Mouse (Mus musculus): ENCODE measurements around the gene Zfp706. TPM values are rescaled to one million over a fixed set of nuclear protein-coding genes. Genes with fewer than 3 reads are reported as not detected.
A peak's percentile ranks its signal among the peaks of the same experiment; 100 is the strongest.

Zfp706 gene
- total RNA-seq, 1 experiment, result 65.1 TPM

GRCm38 (mm10) chr15:37026458-37026857 is 18.9 kb upstream of the Zfp706 start:
- H3K27ac ChIP-seq (ENCODE audit: insufficient read depth, low read depth, low read length, poor library complexity, severe bottlenecking), result no peak overlapping the region
- in situ Hi-C loops (cut with MboI; ENCODE audit: low sequenced_read_pairs in 2 of 2, unreplicated experiment in 2 of 2), result no loop called here
- H3K9ac ChIP-seq (ENCODE audit: insufficient read depth, low read depth, low read length, poor library complexity, severe bottlenecking), result no peak overlapping the region

GRCm38 (mm10) chr15:37020581-37021245 is 13.1 kb upstream of the Zfp706 start:
- peaks cover 1 to 2% of the 10 kb centered on the region in 2 experiments; a peak in 2 of 4 replicates for H3K4me1 ChIP-seq (ENCODE audit: control insufficient read depth in 2 of 2, insufficient read depth in 2 of 2, low read length in 2 of 2, poor library complexity in 1 of 2)
- H3K9ac ChIP-seq (ENCODE audit: insufficient read depth, low read depth, low read length, poor library complexity, severe bottlenecking), result no peak overlapping the region
- no peaks in the 10 kb centered on the region for H3K9me3 ChIP-seq (ENCODE audit: control insufficient read depth, insufficient read depth, low read depth, low read length)
- TF ChIP-seq ZC3H11A (IDR thresholded peaks at IDR 0.05; ENCODE audit: borderline replicate concordance, low read depth, low read length) (no peak), HCFC1 (IDR thresholded peaks at IDR 0.05; ENCODE audit: borderline replicate concordance, insufficient read depth, low read length) (no peak), CHD2 (IDR thresholded peaks at IDR 0.05; ENCODE audit: low read depth, low read length) (no peak), MAFK (IDR thresholded peaks at IDR 0.05; ENCODE audit: insufficient read depth, low read depth, low read length) (no peak), ZNF384 (IDR thresholded peaks at IDR 0.05; ENCODE audit: low read depth, low read length) (no peak)
- H3K4me3 ChIP-seq (ENCODE audit: insufficient read depth in 1 of 2, low read depth in 1 of 2, low read length in 2 of 2, poor library complexity in 1 of 2, severe bottlenecking in 1 of 2), result no peak overlapping the region
- no peaks in the 10 kb centered on the region for H3K36me3 ChIP-seq (ENCODE audit: control insufficient read depth, insufficient read depth, low read length, poor library complexity, severe bottlenecking)
- H3K27ac ChIP-seq (ENCODE audit: insufficient read depth, low read depth, low read length, poor library complexity, severe bottlenecking), result no peak overlapping the region
- no peak for DNase-seq (ENCODE audit: low read depth, low spot score)
- in situ Hi-C loops (cut with MboI; ENCODE audit: low sequenced_read_pairs in 2 of 2, unreplicated experiment in 2 of 2), result no loop called here

More at GRCm38 (mm10) chr15:37026458-37026857, 18.9 kb upstream of the Zfp706 start:
- DNase-seq (ENCODE audit: low read depth, low spot score), result no peak
- no peaks in the 10 kb centered on the region for H3K36me3 ChIP-seq (ENCODE audit: control insufficient read depth, insufficient read depth, low read length, poor library complexity, severe bottlenecking)
- 0 out of 4 replicates have a peak, but pooled peaks cover under 1 to 1% of the 10 kb centered on the region in 2 experiments for H3K4me1 ChIP-seq (ENCODE audit: control insufficient read depth in 2 of 2, insufficient read depth in 2 of 2, low read length in 2 of 2, poor library complexity in 1 of 2)
- H3K4me3 ChIP-seq (ENCODE audit: insufficient read depth in 1 of 2, low read depth in 1 of 2, low read length in 2 of 2, poor library complexity in 1 of 2, severe bottlenecking in 1 of 2), result no peak overlapping the region
- no peaks in the 10 kb centered on the region for H3K9me3 ChIP-seq (ENCODE audit: control insufficient read depth, insufficient read depth, low read depth, low read length)
- TF ChIP-seq MAFK (IDR thresholded peaks at IDR 0.05; ENCODE audit: insufficient read depth, low read depth, low read length), result no peak
- TF ChIP-seq HCFC1 (IDR thresholded peaks at IDR 0.05; ENCODE audit: borderline replicate concordance, insufficient read depth, low read length), result no peak
- TF ChIP-seq ZNF384 (IDR thresholded peaks at IDR 0.05; ENCODE audit: low read depth, low read length), result no peak
- TF ChIP-seq CHD2 (IDR thresholded peaks at IDR 0.05; ENCODE audit: low read depth, low read length), result no peak
- no peak for TF ChIP-seq ZC3H11A (IDR thresholded peaks at IDR 0.05; ENCODE audit: borderline replicate concordance, low read depth, low read length)

- no peaks in the 10 kb centered on the region for H3K36me3 ChIP-seq (ENCODE audit: control insufficient read depth, insufficient read depth, low read length, poor library complexity, severe bottlenecking)
- H3K4me1 ChIP-seq (ENCODE audit: control insufficient read depth in 2 of 2, insufficient read depth in 2 of 2, low read length in 2 of 2, poor library complexity in 1 of 2), result peaks cover 1 to 2% of the 10 kb centered on the region in 2 experiments; a peak in 2 of 4 replicates
- TF ChIP-seq CHD2 (IDR thresholded peaks at IDR 0.05; ENCODE audit: low read depth, low read length) (no peak), HCFC1 (IDR thresholded peaks at IDR 0.05; ENCODE audit: borderline replicate concordance, insufficient read depth, low read length) (no peak), ZC3H11A (IDR thresholded peaks at IDR 0.05; ENCODE audit: borderline replicate concordance, low read depth, low read length) (no peak), ZNF384 (IDR thresholded peaks at IDR 0.05; ENCODE audit: low read depth, low read length) (no peak), MAFK (IDR thresholded peaks at IDR 0.05; ENCODE audit: insufficient read depth, low read depth, low read length) (no peak)
- in situ Hi-C loops (cut with MboI; ENCODE audit: low sequenced_read_pairs in 2 of 2, unreplicated experiment in 2 of 2), result no loop called here
- H3K4me3 ChIP-seq (ENCODE audit: insufficient read depth in 1 of 2, low read depth in 1 of 2, low read length in 2 of 2, poor library complexity in 1 of 2, severe bottlenecking in 1 of 2), result no peak overlapping the region
- no peaks in the 10 kb centered on the region for H3K9me3 ChIP-seq (ENCODE audit: control insufficient read depth, insufficient read depth, low read depth, low read length)
- H3K9ac ChIP-seq (ENCODE audit: insufficient read depth, low read depth, low read length, poor library complexity, severe bottlenecking), result no peak overlapping the region
- no peak overlapping the region for H3K27ac ChIP-seq (ENCODE audit: insufficient read depth, low read depth, low read length, poor library complexity, severe bottlenecking)
- DNase-seq (ENCODE audit: low read depth, low spot score), result no peak
These were observed 11.9 kb upstream of the Zfp706 start for GRCm38 (mm10) chr15:37019434-37019833.

GRCm38 (mm10) chr15:37011897-37012296 is 4.3 kb upstream of the Zfp706 start:
- Histone ChIP-seq H3K4me3 (ENCODE audit: insufficient read depth in 1 of 2, low read depth in 1 of 2, low read length in 2 of 2, poor library complexity in 1 of 2, severe bottlenecking in 1 of 2) (no peak overlapping the region), H3K27ac (ENCODE audit: insufficient read depth, low read depth, low read length, poor library complexity, severe bottlenecking) (peak overlapping the region; percentile 63; the same call in 1 of the 2 replicates), H3K9me3 (ENCODE audit: control insufficient read depth, insufficient read depth, low read depth, low read length) (no peaks in the 10 kb centered on the region), H3K4me1 (ENCODE audit: control insufficient read depth in 2 of 2, insufficient read depth in 2 of 2, low read length in 2 of 2, poor library complexity in 1 of 2) (peaks cover 8 to 12% of the 10 kb centered on the region in 2 experiments), H3K9ac (ENCODE audit: insufficient read depth, low read depth, low read length, poor library complexity, severe bottlenecking) (no peak overlapping the region), H3K36me3 (ENCODE audit: control insufficient read depth, insufficient read depth, low read length, poor library complexity, severe bottlenecking) (no peaks in the 10 kb centered on the region)
- in situ Hi-C loops (cut with MboI; ENCODE audit: low sequenced_read_pairs in 2 of 2, unreplicated experiment in 2 of 2), result no loop called here
- no peak for DNase-seq (ENCODE audit: low read depth, low spot score)
- no peak for TF ChIP-seq ZNF384 (IDR thresholded peaks at IDR 0.05; ENCODE audit: low read depth, low read length)
- peak; percentile 24; the same call in 1 of the 2 replicates for TF ChIP-seq MAFK (IDR thresholded peaks at IDR 0.05; ENCODE audit: insufficient read depth, low read depth, low read length)

Measured in ES-E14 (cell line).